ENCODE assay signal across 18 mouse cellular contexts in genomic region chr12:46917286-46917685, GRCm38 (mm10).
DNase-seq lines count a peak whose midpoint lies in the region; ATAC-seq and TF ChIP-seq lines count a peak whose summit lies in the region.
"Had no signal": no experiment of that assay in that cellular context is flagged by ENCODE, and none has a peak within 500 bp of the region (broad histone marks: within the 10 kb centered on the region; RNA-seq: fewer than 3 reads in every experiment).

No protein-coding gene starts in this region.

- H3K4me3 ChIP-seq in midbrain, postnatal 0 days (ENCODE audit: low read depth, low read length): no peak overlapping the region
- H3K4me3 ChIP-seq in midbrain, embryonic 13.5 days (replicated peaks): no peak overlapping the region
- no peak overlapping the region for H3K4me3 ChIP-seq in forebrain, embryonic 15.5 days
- H3K4me3 ChIP-seq: embryonic facial prominence, embryonic 15.5 days; limb, embryonic 10.5 days; liver, embryonic 15.5 days; midbrain, embryonic 15.5 days had no signal

- intact Hi-C loops in heart, postnatal 10 days (cut with DNase I): no loop called here

- H3K27me3 ChIP-seq in midbrain, postnatal 0 days (ENCODE audit: insufficient read depth, low read length): no peaks in the 10 kb centered on the region
- H3K27me3 ChIP-seq in midbrain, embryonic 13.5 days: no peaks in the 10 kb centered on the region
- H3K27me3 ChIP-seq in forebrain, embryonic 15.5 days: no peaks in the 10 kb centered on the region
- H3K27me3 ChIP-seq: embryonic facial prominence, embryonic 15.5 days; liver, embryonic 15.5 days; midbrain, embryonic 15.5 days had no signal

- no peak overlapping the region for H3K27ac ChIP-seq in midbrain, postnatal 0 days (ENCODE audit: low read depth, low read length)
- no peak overlapping the region for H3K27ac ChIP-seq in midbrain, embryonic 13.5 days
- H3K27ac ChIP-seq in forebrain, embryonic 15.5 days (replicated peaks): no peak overlapping the region
- H3K27ac ChIP-seq: embryonic facial prominence, embryonic 15.5 days; limb, embryonic 10.5 days; liver, embryonic 15.5 days; midbrain, embryonic 15.5 days had no signal

- TF ChIP-seq CTCF in midbrain, postnatal 0 days (IDR thresholded peaks at IDR 0.05): no peak

- H3K9me3 ChIP-seq in midbrain, postnatal 0 days (ENCODE audit: low read length): no peaks in the 10 kb centered on the region
- H3K9me3 ChIP-seq in midbrain, embryonic 13.5 days: no peaks in the 10 kb centered on the region
- H3K9me3 ChIP-seq in forebrain, embryonic 15.5 days: no peaks in the 10 kb centered on the region
- H3K9me3 ChIP-seq: embryonic facial prominence, embryonic 15.5 days; limb, embryonic 10.5 days; liver, embryonic 15.5 days; midbrain, embryonic 15.5 days had no signal

- H3K4me1 ChIP-seq in midbrain, postnatal 0 days (ENCODE audit: insufficient read depth, low read length): no peaks in the 10 kb centered on the region
- no peaks in the 10 kb centered on the region for H3K4me1 ChIP-seq in midbrain, embryonic 13.5 days (replicated peaks)
- no peaks in the 10 kb centered on the region for H3K4me1 ChIP-seq in forebrain, embryonic 15.5 days
- H3K4me1 ChIP-seq: embryonic facial prominence, embryonic 15.5 days; limb, embryonic 10.5 days; liver, embryonic 15.5 days; midbrain, embryonic 15.5 days had no signal

- no peak overlapping the region for H3K9ac ChIP-seq in midbrain, postnatal 0 days (replicated peaks; ENCODE audit: low read length, poor library complexity, severe bottlenecking)
- no peak overlapping the region for H3K9ac ChIP-seq in midbrain, embryonic 13.5 days (replicated peaks)
- H3K9ac ChIP-seq in forebrain, embryonic 15.5 days (replicated peaks): no peak overlapping the region
- H3K9ac ChIP-seq: embryonic facial prominence, embryonic 15.5 days; liver, embryonic 15.5 days; midbrain, embryonic 15.5 days had no signal

- 73% methylated on average over 4 of the region's 4 CpGs for WGBS in midbrain, postnatal 0 days
- 79% methylated on average over 4 of the region's 4 CpGs for WGBS in midbrain, embryonic 13.5 days
- 70% methylated on average over 4 of the region's 4 CpGs for WGBS in forebrain, embryonic 15.5 days

- peak; percentile 2 for DNase-seq in cerebellum, adult 9-11 months
- DNase-seq in cerebellum, adult 11-12 months: no peak
- DNase-seq in midbrain, postnatal 0 days (ENCODE audit: low spot score): peak; percentile 1
- DNase-seq in heart, postnatal 10 days: peak; percentile 37 to 53
- DNase-seq in Muller cell, postnatal 12 days (ENCODE audit: inconsistent ontology term): no peak
- DNase-seq in embryo, embryonic 9.5 days (ENCODE audit: extremely low spot score): no peak
- DNase-seq: B cell, adult 2 months; kidney, adult 2 months; kidney, postnatal 36 days; layer of hippocampus, postnatal 36 days; thymus, postnatal 36 days had no signal

- H3K36me3 ChIP-seq in midbrain, postnatal 0 days (ENCODE audit: insufficient read depth, low read length): no peaks in the 10 kb centered on the region
- H3K36me3 ChIP-seq in midbrain, embryonic 13.5 days: no peaks in the 10 kb centered on the region
- H3K36me3 ChIP-seq in forebrain, embryonic 15.5 days: no peaks in the 10 kb centered on the region
- H3K36me3 ChIP-seq: embryonic facial prominence, embryonic 15.5 days; limb, embryonic 10.5 days; liver, embryonic 15.5 days; midbrain, embryonic 15.5 days had no signal

- ATAC-seq in midbrain, postnatal 0 days (ENCODE audit: low FRiP score): no peak
- ATAC-seq in midbrain, embryonic 13.5 days: no peak
- ATAC-seq in forebrain, embryonic 15.5 days (replicated peaks): no peak
- ATAC-seq: hindbrain, embryonic 16.5 days; midbrain, embryonic 15.5 days had no signal

- no peak overlapping the region for H3K4me2 ChIP-seq in midbrain, postnatal 0 days (ENCODE audit: low read depth, low read length, poor library complexity, severe bottlenecking)
- no peak overlapping the region for H3K4me2 ChIP-seq in midbrain, embryonic 13.5 days (replicated peaks)
- H3K4me2 ChIP-seq in forebrain, embryonic 15.5 days (replicated peaks): no peak overlapping the region
- H3K4me2 ChIP-seq: embryonic facial prominence, embryonic 15.5 days; liver, embryonic 15.5 days; midbrain, embryonic 15.5 days had no signal

Comparison
In these comparisons a context has a peak if more than half of its experiments do, and no peak if none do; other contexts are left out.
1. DNase-seq: peak in cerebellum, adult 9-11 months (single experiment), midbrain, postnatal 0 days (single experiment) and heart, postnatal 10 days (2 of 2); none in cerebellum, adult 11-12 months (single experiment), Muller cell, postnatal 12 days (single experiment) and embryo, embryonic 9.5 days (single experiment).